Mouse (Mus musculus) left cerebral cortex, postnatal 36 days (tissue): ENCODE results near the gene Acnat2. TPM values are rescaled to one million over a fixed set of nuclear protein-coding genes. Genes with fewer than 3 reads are reported as not detected.
"Not testable (repeated sequence)": the region's sequence is repeated elsewhere in the genome, so short reads cannot be mapped to it uniquely, and the experiment has no call there.

Experiments
- DNase-seq, 2 experiments: peaks; one replicate each; pipeline ENCODE4 v3.0.0; 2021 to 2022; ENCODE audit warnings: low spot score in 2 of 2, mixed read lengths in 1 of 2
- intact Hi-C: fragments of 180-260 bp; cut with DNase I; formaldehyde crosslinking; loops from one replicate; pipeline ENCODE4 v1.15.1; 2025
- total RNA-seq, 2 experiments: library from RNA; stranded (reverse); gene quantifications; 2 replicates each; pipeline ENCODE4 v1.2.3; 2021

The Acnat2 gene
- total RNA-seq, result not detected

DNA sequence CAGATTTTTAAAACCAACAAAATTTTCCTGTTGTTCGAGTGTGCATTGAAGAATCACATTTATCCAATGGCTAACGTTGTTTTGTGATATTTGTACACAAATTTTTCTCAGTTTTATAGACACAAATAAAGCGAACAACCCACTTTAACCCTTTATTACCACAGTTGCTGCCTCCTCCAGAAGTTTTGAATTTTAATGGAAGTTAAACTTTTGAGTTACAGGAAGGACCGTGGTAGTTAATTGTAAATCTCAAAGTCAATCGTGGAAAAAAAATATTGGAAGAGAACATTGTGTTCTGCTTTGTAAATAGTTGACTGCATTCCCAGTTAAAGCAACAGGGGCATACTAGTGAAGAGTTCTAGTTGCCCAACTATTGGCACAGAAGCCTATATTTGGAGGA, at the start of gene Acnat2:
Gene Acnat2, minus strand, starts transcription at position 195 of the 400 bp plus-strand sequence.
- DNase-seq, intact Hi-C loops: not testable (repeated sequence)

- DNase-seq, result no peak
- intact Hi-C loops, result no loop called here
These were observed 48.2 kb upstream of the Acnat2 start for GRCm38 (mm10) chr4:49456171-49456570.

- intact Hi-C loops, result no loop called here
- no peak for DNase-seq
These were observed 44.0 kb upstream of the Acnat2 start for GRCm38 (mm10) chr4:49451848-49452551.

- DNase-seq, result not testable (repeated sequence)
These were observed 43.3 kb upstream of the Acnat2 start for GRCm38 (mm10) chr4:49451133-49451847.

GRCm38 (mm10) chr4:49436968-49437367, 29.0 kb upstream of the Acnat2 start:
- DNase-seq, intact Hi-C loops: not testable (repeated sequence)

More at GRCm38 (mm10) chr4:49451133-49451847, 43.3 kb upstream of the Acnat2 start:
- intact Hi-C loops, result not testable (repeated sequence)

- intact Hi-C loops, DNase-seq: not testable (repeated sequence)
These were observed 2.2 kb upstream of the Acnat2 start for GRCm38 (mm10) chr4:49410151-49410550.

DNA sequence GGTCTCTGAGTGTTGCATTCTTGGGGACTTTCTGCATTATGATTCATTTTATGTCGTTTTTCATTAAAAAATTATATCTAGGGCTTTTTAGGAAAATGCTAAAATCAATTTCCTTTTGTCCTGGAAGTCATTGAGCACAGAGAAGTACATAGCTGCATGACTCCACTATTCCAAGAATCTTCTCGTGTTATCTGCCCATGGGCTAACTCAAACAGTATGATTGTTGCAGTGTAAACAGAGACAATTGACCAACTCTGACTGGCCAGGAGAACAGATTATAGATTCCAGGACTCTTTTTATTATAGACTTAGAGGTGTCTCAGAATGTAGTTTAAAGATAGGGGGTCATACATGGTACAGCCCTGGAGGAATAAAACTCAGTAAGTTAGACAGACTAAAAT, 21.1 kb downstream of the Acnat2 start:
- intact Hi-C loops, result no loop called here
- no peak for DNase-seq

GRCm38 (mm10) chr4:49383576-49384318, 24.2 kb downstream of the Acnat2 start:
- DNase-seq, intact Hi-C loops: not testable (repeated sequence)

DNA sequence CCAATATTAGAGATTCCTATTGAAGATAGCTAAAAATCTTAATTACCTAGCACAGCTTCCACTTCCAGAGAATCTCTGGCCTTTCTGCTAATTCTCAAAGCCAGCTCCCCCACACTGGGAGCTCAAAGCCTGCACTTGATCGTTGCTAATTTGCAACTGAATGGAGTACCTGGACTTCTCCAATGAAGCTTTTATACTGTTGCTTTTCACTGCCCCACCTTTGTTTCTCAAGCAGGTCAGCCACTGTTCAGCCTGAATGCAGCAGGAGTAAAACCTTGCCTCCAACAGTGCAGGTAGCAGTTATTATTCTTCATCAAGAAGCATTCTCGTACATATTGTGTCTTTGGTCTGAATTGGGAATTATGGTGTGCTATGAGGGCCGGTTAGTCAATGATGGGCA, 39.9 kb downstream of the Acnat2 start:
- DNase-seq, intact Hi-C loops: not testable (repeated sequence)

DNA sequence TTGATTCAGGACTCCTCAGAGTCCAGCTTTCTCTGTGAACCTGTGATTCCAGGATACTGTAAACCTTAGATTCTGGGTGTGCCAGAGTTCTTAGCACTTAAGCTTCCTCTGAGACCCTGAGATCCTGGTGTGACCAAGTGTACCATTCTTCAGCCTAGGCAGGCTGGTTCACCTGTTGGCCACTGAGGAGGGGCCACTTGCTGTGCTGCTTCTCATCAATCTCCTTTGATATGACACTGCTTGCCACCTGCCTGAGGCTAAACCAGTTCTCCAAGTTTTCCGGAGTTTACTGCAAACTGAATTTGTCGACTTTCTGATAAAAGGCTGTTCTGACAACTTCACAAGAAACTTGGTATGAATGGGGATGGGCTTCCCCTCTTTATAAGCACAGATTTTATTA, 50.9 kb downstream of the Acnat2 start:
- DNase-seq, result no peak
- intact Hi-C loops, result no loop called here

DNA sequence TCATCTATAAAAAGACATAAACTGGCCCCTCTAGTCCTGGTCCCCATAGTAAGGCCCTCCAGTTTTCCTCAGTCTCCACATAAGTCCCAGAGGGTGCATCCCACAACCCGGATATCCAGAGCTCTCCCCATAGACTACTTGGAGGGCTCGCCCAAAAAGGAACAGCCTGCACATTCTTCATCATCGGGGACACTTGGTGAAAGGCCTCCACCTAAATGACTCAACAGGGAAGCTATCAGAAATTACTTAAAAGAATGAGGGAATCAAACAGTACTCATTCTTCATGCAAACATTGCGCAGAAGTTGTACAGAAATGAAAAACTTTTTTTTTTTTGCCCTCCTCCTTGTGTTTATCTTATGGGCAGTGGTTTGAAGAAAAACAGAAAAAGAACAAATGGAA, 57.5 kb downstream of the Acnat2 start:
- intact Hi-C loops, result no loop called here

GRCm38 (mm10) chr4:49348677-49349076, 59.3 kb downstream of the Acnat2 start:
- intact Hi-C loops, result loop anchor here (2.0 kb wide), 1 partner anchor 68 kb away; no protein-coding TSS in a partner anchor
- DNase-seq, result no peak

More for the DNA sequence above, 57.5 kb downstream of the Acnat2 start:
- no peak for DNase-seq

DNA sequence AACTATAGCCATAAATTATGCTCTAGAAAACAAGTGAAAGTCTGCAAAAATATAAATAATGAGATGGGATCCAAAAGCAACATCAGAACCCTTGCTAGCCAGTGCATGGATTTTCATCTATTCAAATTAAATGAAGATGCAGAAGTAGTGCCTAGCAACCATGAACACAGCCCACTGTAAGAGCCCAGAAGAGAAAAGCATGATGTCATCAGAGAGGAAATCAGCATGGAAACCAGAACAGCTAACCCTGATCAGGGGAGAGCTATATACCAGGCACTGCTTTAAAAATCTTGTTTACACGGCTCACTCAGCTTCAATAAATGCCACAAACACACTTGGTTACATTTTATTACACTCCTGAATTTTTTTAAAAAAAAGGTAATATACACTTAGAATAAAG, 60.0 kb downstream of the Acnat2 start:
- DNase-seq, result not testable (repeated sequence)
- intact Hi-C loops, result loop anchor here (2.0 kb wide), 1 partner anchor 69 kb away; no protein-coding TSS in a partner anchor

DNA sequence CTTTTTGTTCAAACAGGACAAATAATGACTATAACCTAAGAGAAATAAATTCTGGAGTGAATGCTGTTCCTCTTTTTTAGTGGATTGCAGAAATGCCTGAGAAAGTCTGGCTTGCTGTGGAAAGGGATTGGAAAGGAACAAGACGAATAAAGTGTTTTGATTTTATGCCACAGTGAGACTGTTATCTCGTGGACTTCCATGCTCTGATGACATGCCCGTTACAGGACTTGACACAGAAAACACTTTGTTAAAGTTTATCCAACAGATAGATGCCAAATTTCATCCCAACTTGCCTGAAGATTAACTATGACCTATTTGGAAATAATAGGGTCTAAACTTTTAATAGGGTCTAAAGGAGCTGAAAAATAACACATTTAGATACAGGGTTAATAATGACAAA, 67.9 kb downstream of the Acnat2 start:
- intact Hi-C loops, DNase-seq: not testable (repeated sequence)

DNA sequence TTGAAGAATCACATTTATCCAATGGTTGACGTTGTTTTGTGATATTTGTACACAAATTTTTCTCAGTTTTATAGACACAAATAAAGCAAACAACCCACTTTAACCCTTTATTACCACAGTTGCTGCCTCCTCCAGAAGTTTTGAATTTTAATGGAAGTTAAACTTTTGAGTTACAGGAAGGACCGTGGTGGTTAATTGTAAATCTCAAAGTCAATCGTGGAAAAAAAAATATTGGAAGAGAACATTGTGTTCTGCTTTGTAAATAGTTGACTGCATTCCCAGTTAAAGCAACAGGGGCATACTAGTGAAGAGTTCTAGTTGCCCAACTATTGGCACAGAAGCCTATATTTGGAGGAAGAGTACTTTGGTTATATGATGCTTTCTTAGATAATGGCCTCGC, 70.0 kb downstream of the Acnat2 start:
- DNase-seq, intact Hi-C loops: not testable (repeated sequence)

Other genes starting within 250 kb of the Acnat2 start
- gene Acnat1, start 65.8 kb upstream of the Acnat2 start, total RNA-seq, result not detected
- under 1 TPM in 1 of 2 experiments, not detected in 1; 0.41 TPM for gene Baat, start 98.4 kb upstream of the Acnat2 start, total RNA-seq
- 10 to 100 TPM; 28.4 to 30.0 TPM for gene Mrpl50, start 112.9 kb upstream of the Acnat2 start, total RNA-seq
- gene Zfp189, start 113.0 kb upstream of the Acnat2 start, total RNA-seq, result 10 to 100 TPM in 1 of 2 experiments, 1 to 10 TPM in 1; 8.7 to 10.1 TPM
- 1 to 10 TPM; 1.4 to 2.2 TPM for gene Aldob, start 141.4 kb upstream of the Acnat2 start, total RNA-seq
- 10 to 100 TPM; 63.5 to 76.9 TPM for gene Tmem246, start 189.7 kb upstream of the Acnat2 start, total RNA-seq
- gene Rnf20, start 223.9 kb upstream of the Acnat2 start, total RNA-seq, result 10 to 100 TPM; 55.4 to 82.7 TPM